Mouse (Mus musculus) lung, adult 18-20 months (tissue): Measurements from ENCODE around the gene Lce1a2.

Source experiments
- DNase-seq, 2 experiments: peaks; one replicate each; pipeline ENCODE4 v3.0.0; 2022; ENCODE audit warnings: mixed read lengths in 2 of 2

Gene Lce1a2

GRCm38 (mm10) chr3:92670215-92670614 is at the start of gene Lce1a2:
Gene Lce1a2 (minus strand): TSS chr3:92670315.
- no peak for DNase-seq

- DNase-seq: no peak
Observed at GRCm38 (mm10) chr3:92715122-92715521, 45.0 kb upstream of the Lce1a2 start.

- DNase-seq: no peak
Observed at GRCm38 (mm10) chr3:92708974-92709373, 38.9 kb upstream of the Lce1a2 start, which contains the start of gene Lce1e. Gene Lce1e (minus strand): TSS chr3:92709074.

GRCm38 (mm10) chr3:92694613-92695012 is 24.5 kb upstream of the Lce1a2 start:
- no peak for DNase-seq

- no peak for DNase-seq
Observed at GRCm38 (mm10) chr3:92691688-92692087, 21.6 kb upstream of the Lce1a2 start.

- DNase-seq: peak; percentile 4 to 11
Observed at GRCm38 (mm10) chr3:92689154-92689553, 19.0 kb upstream of the Lce1a2 start.

GRCm38 (mm10) chr3:92687110-92687509 is 17.0 kb upstream of the Lce1a2 start, which contains the start of gene Lce1d:
Gene Lce1d (minus strand): TSS chr3:92687210.
- DNase-seq: no peak

- DNase-seq: no peak
Observed at GRCm38 (mm10) chr3:92678947-92679346, 8.8 kb upstream of the Lce1a2 start, which contains the start of gene Lce1c. Gene Lce1c (plus strand): TSS chr3:92679247.

GRCm38 (mm10) chr3:92656826-92657225 is 13.3 kb downstream of the Lce1a2 start, which contains the start of gene Lce1b:
Gene Lce1b (minus strand): TSS chr3:92656926.
- no peak for DNase-seq

- DNase-seq: no peak
Observed at GRCm38 (mm10) chr3:92648207-92648606, 21.9 kb downstream of the Lce1a2 start, which contains the start of gene Lce1a1. Gene Lce1a1 (minus strand): TSS chr3:92648307.

GRCm38 (mm10) chr3:92639854-92640253 is 30.3 kb downstream of the Lce1a2 start:
- DNase-seq: no peak

- DNase-seq: no peak
Observed at GRCm38 (mm10) chr3:92638653-92638991, 31.5 kb downstream of the Lce1a2 start.

- no peak for DNase-seq
Observed at GRCm38 (mm10) chr3:92637745-92638652, 32.1 kb downstream of the Lce1a2 start.

GRCm38 (mm10) chr3:92621560-92621959 is 48.6 kb downstream of the Lce1a2 start, which contains the start of gene Lce6a:
Gene Lce6a (minus strand): TSS chr3:92621660.
- no peak for DNase-seq
